Mouse (Mus musculus): Measurements from ENCODE around the gene Brsk1.

Gene Brsk1

GRCm38 (mm10) chr7:4670655-4671255 lies 19.6 kb upstream of the Brsk1 start:
- DNase-seq = no peak

DNA sequence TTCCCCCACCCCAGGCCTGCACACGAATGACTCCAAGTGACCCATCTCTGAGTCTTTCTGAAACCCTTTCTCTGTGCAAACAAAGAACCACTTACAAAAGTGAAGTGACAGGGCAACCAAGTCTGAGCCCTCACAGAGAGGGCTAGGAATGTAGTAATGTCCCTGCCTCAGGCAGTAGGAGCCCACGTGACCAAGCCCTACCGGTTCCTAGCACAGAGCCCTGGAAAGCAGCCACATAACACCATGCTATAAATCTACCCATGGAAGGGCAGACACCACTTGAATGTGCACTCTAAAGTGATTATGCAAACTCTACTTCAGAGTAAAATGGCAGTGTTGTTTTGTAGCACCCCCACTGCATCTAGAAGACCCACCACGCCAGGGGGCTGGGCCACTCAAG lies 18.4 kb upstream of the Brsk1 start:
- DNase-seq = peak; percentile 53

GRCm38 (mm10) chr7:4674114-4674731 lies 16.2 kb upstream of the Brsk1 start:
- DNase-seq = no peak

DNA sequence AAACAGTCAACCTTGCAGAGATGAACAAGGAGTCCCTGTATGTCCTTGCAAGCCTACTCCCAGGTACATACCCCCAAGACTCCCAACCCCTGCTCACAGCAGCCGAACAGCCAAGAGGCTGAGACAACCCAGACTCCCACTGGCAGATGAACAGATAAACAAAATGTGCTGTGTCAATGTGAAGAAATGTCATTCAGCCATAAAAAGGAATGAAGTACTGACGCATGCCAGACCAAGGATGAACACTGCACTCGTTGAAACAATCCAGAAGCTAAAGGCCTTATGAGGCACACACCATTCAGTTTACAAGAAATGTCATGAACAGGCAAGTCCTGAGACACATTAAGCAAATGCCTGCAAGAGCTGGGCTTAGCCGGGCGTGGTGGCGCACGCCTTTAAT lies 15.2 kb upstream of the Brsk1 start:
- no peak for DNase-seq

GRCm38 (mm10) chr7:4683307-4683706 lies 7.1 kb upstream of the Brsk1 start:
- no peak for DNase-seq

DNA sequence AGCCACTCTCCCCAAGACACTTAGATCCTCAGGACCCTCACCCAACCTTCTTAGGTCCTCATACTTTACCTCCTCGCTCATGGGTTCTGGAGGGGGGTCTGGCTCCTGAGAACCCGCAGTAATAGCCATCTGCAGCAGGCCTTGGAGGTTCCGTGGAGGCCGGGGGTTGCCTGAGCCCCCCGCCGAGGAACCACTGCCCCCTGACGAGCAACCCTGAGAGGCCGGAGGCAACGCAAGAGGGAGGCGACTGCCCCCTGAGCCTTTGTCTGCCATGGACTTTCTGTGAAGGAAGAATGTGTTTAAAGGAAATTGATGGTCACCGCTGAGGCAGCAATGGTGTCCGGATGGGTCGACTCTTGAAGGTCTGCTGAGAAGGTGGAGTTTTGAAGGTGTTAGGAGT lies 6.2 kb upstream of the Brsk1 start:
- no peak for DNase-seq

DNA sequence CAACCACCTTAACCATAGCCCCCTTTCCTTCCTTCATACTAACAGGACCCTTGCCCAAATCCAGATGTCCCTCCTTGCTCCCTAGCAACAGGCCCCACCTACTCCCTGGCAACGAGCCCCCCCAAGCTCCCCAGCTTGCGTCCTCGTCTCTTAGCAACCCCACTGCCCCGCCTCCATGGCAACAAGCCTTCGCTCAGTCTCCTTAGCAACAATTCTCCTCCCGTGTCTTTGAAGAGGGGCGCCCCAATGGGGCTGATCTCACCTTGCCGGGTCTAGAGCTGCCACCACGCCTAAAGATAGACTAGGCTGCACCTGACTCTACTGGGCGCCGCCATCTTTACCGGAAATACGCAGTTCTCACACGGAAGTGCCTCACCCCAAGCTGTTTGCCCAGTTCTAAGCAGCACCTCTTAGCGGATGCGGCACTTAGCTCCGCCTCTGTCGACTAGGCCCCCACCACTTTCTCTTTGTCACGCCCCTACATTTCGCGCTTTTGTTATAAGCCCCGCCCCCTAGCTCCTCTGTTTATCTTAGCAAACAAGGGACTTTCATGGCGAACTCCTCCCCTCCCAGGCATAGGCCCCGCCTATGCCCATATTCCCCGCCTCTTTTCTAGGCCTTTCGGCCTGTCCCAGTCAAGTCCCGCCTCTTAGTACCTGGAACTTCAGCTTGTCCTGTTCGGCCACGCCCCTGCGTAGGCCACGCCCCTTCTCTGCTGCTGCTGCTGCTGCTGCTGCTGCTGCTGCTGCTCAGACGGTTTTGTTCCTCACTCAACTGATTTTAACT lies 5.6 kb upstream of the Brsk1 start, which contains the start of gene Hspbp1:
Gene Hspbp1 (minus strand): TSS at position 437 of the 786 bp plus-strand sequence.
- DNase-seq = peak; percentile 97

DNA sequence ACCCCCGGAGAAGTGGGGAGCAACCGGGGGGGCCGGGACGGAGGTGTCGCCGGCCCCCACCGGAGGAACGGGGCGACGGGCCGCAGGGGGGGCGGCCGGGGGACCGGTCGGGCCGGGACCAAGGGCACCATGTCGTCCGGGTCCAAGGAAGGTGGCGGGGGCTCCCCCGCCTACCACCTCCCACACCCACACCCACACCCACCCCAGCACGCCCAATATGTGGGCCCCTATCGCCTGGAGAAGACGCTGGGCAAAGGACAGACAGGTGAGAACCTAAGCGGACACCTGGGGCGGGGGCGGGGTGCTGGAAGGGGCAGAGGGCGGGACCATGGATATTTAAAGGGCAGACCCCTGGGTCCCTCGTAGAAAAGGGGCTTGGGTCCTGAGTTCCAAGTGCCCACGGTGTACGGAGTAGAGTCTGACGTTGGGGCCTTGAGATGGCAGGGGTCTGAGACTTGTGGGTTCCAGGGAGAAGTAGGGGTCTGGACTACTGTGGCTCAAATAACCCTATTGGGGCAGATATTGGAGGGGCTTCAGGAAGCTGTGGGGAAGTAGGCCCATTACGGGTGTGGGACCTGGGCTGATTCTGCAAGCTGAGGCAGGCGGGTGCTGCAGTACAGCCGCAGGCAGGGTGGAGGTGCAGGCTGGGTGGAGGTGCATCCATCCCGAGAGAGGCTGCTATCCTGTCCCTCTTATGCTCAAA lies 698 bp downstream of the Brsk1 start:
- DNase-seq = no peak

DNA sequence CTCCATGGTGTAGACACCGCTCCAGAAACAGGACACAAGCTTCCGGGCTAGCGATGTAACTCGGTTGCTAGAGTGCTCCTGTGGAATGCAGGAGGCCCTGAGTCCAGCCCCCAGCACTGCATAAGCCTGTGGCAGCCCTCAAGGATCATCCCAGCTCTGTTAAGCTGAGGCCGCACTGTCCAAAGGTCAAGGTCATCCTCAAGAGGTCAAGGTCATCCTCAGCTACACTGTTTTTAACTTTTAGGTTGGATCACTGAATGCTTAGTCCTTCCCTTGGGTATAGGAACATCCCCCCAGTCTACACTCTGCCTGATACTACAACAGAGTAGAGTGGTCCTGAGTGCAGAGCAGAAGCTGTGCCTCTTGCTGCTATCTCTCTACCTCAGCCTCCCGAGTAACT lies 2.6 kb downstream of the Brsk1 start:
- no peak for DNase-seq

DNA sequence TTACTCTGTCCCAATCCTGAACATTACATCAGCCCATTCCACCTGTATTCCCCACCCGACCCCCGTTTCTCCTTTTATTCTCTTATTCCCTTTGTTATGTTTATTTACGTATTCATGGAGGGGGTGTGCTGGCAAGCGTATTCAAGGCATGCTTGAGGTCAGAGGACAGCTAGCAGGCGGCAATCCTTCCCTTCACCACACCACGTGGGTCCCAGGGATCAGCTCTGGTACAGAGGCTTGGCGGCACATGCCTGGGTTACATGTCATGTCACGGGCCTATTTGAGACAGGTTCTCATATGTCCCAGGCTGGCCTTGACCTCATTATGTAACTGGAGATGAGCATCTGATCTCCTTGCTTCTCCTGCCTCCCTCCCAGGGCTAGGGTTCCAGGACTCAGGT lies 11.9 kb downstream of the Brsk1 start:
- DNase-seq = no peak

GRCm38 (mm10) chr7:4703195-4703594 lies 12.8 kb downstream of the Brsk1 start:
- no peak for DNase-seq

GRCm38 (mm10) chr7:4705098-4705497 lies 14.7 kb downstream of the Brsk1 start:
- peak; percentile 30 for DNase-seq

DNA sequence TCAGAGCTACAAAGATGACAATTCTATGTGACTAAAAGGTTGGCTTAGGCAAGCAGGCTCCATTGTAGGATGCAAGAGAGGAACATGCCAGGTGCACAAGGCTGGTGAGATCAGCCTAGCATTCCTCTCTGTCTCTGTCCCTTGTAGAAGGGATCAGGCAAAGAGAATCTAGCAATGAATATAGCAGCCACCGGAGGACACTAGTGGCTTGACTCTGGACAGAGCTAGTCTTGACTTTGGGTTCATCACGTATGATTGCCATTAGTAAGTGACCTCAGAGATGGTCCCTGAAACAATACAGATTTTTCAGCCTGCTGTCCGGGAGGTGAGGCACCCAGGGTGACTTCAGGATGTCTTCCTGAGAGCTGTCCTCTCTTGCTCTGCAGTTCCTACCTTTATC lies 22.2 kb downstream of the Brsk1 start:
- no peak for DNase-seq

DNA sequence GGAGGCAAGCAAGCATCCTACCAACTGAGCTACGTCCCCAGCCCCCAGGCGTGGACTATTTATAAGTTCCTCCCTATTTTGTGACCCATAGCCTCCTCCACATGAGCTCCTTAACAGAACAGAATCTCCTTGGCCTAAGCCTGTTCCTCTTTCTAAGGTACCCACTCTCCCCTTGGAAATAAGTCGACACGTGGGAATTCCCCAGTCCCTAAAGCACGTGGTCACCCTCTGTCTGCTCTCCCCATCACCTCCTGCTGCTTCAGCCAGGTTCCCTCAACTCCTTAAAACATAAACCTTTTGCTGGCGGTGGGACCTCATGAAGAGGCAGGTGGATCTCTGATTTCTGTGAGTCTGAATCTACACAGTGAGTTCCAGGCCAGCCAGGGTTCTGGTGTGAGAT lies 26.6 kb downstream of the Brsk1 start:
- DNase-seq = no peak

DNA sequence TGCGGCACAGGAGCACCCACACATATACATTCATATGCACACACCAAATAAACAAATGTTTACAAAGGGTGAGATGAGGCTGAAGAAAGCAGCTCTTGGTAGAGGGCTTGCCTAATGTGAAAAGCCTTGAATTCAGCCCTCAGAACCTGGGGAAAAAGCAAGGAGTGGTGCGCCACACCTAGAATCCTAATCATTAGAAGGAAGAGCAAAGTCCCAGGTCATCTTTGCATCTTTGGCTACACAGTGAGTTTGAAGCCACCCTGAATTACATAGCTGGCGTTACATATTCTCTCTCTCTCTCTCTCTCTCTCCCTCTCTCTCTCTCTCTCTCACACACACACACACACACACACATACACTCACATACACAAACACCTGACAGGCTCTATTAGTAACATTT lies 28.9 kb downstream of the Brsk1 start:
- no peak for DNase-seq

DNA sequence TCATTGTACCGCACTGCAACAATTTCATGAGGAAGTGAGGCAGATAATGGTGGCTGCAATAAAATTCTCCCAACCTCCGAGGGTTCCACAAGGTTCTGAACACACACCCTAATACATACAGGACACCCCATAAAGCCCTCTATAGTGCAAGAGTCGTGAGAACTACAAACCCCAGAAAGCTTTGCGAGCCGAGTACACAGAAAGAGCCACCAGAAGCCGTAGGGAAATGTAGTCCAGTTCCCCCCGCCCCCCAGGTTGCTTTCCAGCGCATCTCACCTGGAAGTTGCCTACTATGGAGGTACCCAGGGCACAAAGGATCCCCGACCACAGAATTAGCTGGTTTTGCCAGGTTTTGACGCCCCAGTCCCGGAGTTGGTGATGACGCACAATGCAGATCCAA lies 33.1 kb downstream of the Brsk1 start:
- DNase-seq = peak; percentile 18

DNA sequence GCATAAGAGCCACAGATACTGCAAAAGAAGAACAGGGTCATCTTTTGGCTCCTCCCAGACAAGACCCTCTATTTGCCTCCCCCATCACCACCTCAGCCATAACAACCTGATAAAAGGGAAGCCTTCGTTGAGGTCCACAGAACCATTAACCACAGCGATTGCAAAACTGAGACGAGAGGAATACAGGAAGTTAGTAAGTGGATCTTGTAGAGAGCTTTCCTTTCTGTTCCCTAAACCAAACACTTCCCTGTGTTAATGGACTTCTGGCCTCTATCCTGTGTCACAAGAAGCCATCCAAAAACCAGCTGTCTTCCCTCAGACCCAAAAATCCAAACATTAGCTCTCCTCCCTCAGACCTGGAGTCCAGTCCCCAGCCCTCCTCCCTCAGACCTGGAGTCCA lies 34.0 kb downstream of the Brsk1 start:
- no peak for DNase-seq

DNA sequence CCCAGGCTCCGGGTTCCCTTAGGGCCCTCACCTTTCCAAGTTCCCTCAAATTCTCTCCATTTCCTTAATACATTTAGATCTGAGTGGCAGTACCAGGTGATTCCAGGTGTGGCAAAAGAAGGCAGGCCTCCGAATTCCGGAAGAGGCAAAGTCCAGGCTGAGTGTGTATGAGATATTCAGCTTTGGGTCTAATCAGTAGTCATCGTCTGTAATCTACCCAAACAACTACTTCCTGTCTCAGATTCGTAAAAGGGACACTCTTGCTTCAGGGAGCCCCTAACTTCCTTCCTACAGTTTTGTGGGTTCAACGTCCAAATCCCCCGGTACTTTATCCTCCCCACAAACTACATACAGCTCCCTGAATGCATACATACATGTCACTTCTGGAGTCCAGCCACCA lies 34.8 kb downstream of the Brsk1 start, which contains the start of gene Tmem150b:
Gene Tmem150b (minus strand): TSS at position 81 of the 400 bp plus-strand sequence.
- DNase-seq = no peak

DNA sequence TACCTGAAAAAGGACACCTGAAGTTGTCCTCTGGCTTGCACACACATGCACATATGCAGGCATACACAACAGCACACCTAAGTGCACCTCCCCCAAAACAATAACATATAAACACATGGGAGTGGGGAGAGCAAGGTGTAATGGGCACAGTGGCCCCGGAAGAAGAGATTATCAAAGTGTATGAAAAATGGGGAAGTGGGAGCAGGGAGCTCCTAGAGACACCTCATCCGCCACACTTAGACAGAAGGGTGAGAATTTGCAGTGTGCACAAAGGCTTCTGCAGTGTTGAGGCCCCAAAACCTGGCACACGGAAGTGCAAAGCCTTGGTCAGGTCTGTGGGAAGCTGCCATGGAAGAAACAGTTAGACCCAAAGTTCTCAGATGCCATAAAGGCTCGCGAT lies 40.7 kb downstream of the Brsk1 start:
- no peak for DNase-seq

- DNase-seq = peak; percentile 39
These were observed 42.6 kb downstream of the Brsk1 start for GRCm38 (mm10) chr7:4732968-4733392.

GRCm38 (mm10) chr7:4739041-4739543 lies 48.7 kb downstream of the Brsk1 start:
- no peak for DNase-seq

DNA sequence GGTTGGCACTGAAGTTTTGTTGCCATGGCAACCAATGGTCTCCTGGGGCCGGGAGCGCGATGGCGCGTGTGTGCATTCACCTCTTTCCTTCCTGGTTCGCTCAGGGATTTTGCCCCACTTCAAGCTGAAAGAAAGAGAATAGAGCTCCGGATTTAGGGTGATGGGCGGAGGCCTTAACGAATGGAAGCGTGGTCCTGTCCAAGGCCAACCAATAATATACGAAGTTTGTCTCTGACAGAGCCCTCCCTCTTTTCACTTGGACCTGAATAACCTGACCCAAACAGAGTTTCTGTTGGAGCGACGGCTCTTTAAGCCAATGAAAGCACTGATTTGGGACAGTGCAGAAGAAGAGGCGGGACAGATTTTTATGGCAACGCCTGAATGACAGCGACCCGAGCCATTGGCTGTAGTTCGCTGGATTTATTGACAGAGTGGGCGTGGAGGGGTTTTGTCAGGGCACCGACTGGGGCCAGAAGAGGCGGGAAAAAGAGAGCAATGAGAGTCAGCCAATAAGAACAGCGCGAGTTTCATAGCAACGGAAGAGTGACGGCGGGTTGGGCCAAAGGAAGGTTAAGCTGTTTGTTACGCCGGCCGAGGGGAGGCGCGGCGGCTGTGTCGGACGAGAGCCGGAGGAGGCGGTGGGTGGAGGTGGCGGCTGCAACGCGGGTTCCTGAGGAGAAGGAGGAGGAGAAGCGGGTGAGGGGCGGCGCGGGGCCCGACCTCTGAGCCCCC lies 49.3 kb downstream of the Brsk1 start, which contains the start of gene Kmt5c:
Gene Kmt5c (plus strand): TSS at position 572 of the 732 bp plus-strand sequence.
- DNase-seq = peak; percentile 99

Measured in kidney, postnatal 14 days (tissue).